Mouse (Mus musculus) 416B (cell line): ENCODE measurements around the gene Sept9.

ENCODE experiments used
- DNase-seq: peaks from one replicate; pipeline ENCODE4 v3.0.0; 2011; ENCODE audit warnings: low read depth

Sept9 gene

DNA sequence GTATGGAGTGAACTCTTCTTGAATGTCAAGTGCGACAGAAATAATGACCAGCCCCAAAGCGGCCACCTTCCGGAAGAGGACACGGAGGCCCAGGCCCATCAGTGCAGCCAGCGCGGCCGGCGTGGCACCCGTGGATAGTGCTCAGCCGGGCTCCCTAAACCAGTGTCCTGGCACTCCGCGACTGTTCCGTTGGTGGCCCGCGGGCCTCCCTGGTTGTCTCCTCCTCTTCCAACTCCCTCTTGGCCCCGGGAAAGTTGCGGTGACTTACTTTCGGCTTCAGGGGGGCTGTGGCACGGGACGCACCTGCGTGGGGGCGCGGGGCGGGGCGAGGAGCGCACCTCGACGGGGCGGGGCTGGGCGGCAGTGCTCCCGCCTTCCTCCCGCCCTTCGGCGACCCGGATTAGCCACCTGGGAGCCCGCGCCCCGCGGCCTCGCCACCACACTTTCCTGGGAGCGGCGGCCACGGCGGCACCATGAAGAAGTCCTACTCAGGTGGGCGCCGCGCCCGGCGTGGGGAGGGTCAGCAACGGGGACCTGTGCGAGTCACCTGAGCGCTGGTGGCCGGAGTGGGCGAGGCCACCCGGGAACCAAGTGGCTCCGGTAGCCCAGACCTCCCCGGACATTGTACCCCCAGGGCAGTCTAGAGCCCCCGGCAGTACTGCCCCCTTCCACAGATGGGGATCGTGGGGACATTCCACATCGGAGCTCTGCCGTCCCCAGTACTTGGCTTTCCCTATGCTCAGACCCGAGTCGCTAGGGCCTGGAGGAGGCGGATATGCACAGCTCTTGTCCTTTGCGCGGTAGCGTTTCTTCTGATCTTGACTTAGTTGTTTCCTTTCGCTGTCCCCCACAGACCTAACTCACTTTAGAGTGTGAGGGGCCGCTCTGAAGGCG is at the start of gene Sept9:
TSS of gene Sept9 (plus strand) at position 380 of the 894 bp plus-strand sequence.
- no peak for DNase-seq

DNA sequence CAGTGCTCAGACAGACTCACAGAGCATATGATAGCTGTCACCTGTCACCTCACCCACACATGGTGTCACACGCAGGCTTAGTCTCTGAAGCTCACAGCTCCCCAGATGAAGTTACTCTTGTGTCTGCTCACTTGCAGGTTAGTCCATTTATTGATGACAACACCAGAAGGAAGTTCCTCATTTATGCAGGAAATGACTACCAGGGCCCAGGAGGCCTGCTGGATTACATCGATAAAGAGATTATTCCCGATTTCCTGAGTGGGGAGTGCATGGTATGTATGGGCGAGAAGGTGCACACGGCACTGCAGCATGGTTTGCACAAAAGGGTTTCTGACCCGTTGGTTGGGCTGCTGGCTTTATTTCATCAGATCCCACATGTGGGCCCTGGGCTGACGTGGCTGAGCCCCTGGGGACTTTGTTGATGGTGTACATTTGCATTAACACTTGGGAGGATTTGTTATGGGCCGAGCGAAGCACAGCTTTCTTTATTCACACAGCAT is 48.9 kb upstream of the Sept9 start:
- peak; percentile 35 for DNase-seq

DNA sequence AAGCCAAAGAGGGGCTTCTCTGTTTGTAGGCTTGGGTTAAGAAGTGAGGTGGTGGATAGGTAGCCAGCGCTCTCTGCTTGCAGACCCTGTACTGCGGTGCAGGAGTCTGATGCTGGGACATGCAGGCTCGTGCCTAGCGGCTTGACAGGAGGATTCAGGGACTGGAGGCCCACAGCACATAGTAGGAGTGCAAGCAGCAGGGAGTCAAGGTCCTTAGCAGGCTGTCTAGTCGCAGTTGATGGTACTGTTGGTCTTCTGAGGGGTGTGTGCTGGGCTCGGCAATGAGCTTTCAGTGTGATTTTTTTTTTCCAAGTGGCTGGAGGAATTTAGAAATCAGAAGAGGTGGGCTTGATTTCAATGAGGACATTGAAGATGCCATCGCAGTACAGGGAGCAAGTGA is 48.0 kb upstream of the Sept9 start:
- DNase-seq = no peak

DNA sequence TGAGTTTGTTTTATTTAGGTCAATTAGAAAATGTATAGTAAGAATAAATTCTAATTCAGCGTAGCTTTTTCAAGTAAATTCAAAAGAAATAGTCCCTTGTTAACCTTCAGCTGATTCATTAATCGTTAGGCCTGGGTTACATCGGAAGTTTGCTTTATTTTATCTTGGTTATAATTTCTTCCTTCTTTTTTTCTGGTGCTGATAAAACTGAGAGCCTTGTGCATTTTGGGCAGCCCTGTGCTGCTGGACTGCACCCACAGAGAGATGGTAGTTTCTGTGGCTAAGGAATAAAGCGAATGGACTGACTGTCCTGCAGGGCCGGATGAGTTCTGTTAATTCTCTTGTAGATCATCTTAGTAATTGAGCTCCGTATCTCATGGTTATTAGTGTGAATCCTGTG is 46.9 kb upstream of the Sept9 start:
- no peak for DNase-seq

GRCm38 (mm10) chr11:117153553-117153952 is 45.9 kb upstream of the Sept9 start:
- no peak for DNase-seq

DNA sequence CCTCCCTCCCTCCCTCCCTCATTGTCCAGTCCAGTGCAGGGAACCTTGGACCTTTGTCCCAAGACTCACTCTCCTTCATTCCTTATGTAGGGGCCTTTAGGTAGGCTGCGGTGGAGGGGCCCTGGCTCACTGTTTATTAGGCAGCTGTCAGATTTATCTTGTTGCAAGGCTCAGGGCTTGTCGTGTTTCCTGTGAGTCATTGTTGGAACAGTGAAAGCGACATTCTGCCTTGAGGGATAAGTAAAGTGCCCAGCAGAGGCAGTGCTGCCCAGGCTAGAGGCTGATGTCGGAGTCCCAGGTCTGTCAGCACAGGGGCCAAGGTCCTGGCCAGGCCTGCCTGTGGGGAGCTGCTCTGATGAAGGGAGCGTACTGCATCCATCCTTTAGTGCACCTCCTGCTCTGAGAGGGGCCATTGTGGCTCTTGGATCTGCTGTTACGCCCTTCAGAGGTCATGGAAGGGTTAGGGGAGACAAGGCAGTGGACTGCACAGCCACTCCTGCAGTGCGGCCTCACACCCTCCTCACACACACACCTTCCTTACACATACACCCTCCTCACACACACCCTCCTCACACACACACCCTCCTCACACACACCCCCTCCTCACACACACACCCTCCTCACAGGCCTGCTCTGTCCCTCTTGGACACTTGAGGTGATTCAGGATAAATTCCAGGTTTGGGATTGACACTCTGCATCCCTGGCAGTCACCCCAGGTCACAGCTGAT is 45.2 kb upstream of the Sept9 start:
- peak; percentile 80 for DNase-seq

DNA sequence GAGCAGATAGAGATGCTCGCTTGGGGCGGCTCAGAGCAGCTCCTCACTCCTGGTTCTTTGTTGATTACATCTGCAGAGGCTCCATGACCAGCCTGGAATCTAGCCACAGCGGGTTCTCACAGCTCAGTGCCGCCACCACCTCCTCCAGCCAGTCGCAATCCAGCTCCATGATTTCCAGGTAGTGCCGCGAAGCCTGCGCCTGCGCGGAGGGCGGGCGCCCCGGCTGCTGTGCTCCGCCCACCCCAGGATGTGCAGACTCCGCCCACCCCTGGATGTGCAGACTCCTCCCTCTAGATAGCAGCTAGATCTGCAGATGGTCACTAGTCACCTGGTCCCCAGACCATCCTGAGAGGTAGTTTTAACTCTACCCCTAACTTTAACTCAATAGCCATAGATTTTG is 42.7 kb upstream of the Sept9 start:
- no peak for DNase-seq

GRCm38 (mm10) chr11:117158343-117158742 is 41.1 kb upstream of the Sept9 start:
- DNase-seq = no peak

GRCm38 (mm10) chr11:117159257-117159945 is 40.1 kb upstream of the Sept9 start:
- DNase-seq = no peak

DNA sequence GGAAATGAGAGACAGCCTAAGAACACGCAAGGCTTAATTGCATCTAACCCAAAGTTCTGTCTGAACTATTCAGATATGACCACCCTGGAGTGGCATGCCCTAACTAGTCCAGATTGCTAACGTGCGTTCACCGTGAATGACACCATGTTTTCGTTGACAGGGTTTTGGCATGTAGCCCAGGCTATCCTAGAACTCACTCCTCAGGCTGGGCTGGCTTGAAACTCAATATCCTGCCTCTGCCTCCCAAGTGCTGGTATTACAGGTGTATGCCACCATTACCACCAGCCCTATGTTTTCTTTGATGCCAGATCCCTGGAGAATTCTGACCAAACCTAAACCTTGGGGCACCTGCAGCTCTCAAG is 39.5 kb upstream of the Sept9 start:
- no peak for DNase-seq

GRCm38 (mm10) chr11:117160791-117161190 is 38.7 kb upstream of the Sept9 start:
- no peak for DNase-seq

- no peak for DNase-seq
These were observed 37.9 kb upstream of the Sept9 start for GRCm38 (mm10) chr11:117161574-117161973.

DNA sequence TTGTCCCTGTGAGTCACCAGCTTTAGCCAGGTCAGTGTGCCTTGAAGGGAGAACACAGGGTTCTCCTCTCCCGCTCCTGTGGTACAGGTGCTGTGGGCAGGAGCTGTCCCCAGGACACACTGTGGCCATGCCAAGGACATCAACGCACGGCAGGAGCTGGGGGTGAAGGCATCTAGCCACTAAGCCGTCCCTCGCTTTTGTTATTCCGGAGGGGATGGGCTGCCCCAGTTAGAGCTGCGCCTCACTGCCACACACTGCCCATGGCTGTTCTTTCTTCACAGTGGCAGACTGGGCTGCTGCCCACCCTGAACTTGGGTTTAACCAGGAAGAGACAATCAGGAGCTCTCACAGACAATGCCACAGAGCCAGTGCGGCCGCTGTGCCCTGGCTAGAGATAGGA is 36.4 kb upstream of the Sept9 start:
- DNase-seq = no peak

- DNase-seq = no peak
These were observed 35.7 kb upstream of the Sept9 start for GRCm38 (mm10) chr11:117163771-117164170.

DNA sequence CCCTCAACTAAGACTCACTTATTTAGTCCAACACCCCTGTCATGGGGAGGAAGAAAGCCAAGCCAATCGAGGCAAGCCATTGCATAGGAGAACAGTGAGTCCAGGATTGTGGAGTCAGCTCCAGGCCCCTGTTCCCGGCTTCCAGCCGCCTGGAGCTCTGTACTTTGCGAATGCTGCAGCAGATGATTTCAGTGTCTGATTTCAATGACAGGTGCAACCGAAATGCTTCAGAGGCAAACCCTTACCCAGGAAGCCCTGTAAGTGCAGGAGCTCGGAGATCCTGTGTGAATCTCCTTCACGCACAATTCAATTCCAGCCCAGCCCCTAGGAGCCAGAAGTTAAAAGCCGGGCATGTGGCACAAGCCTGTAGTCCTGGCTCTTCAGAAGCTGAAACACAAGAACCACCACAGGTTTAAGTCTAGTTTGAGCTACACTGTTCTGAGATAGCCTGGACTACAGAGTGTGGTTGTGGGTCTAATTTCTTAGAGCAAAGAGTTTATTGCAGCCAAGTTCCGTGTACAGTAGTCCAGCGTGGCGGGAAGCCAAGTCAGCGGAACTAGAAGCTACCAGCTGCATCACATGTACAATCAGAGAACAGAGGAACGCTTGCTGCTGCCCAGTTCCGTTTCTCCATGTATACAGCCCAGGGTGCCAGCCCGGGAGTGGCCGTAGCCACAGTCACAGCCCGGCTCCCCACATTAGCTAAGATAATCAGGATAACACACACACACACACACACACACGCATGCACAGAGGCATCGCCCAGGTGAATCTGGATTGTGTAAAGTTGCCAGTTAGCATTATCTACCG is 31.0 kb upstream of the Sept9 start:
- DNase-seq = no peak

DNA sequence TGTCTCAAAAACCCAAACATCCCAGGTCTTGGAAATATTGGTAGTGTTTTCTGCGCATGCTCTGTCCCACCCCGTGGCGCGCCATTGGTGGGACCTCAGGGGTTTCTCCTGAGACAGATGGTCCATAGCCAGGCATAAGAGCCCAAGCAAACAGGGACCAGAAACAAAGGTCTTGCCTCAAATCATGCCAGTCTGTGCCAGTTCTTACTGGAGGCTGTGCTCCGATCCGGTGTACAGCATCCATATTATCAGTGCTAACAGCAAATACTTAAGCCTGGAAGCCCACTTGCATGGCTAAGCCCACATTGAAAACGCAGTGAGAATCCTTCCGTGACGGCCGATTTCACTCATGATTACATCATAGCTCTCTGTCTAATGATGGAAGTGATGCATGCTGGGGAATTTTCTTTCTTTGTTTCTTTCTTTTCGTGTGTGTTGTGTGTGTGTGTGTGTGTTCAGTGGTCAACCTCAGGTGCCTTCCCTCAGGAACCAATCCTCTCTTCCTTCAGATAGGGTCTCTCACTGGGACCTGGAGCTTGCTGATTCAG is 30.3 kb upstream of the Sept9 start:
- no peak for DNase-seq

- DNase-seq = no peak
These were observed 29.5 kb upstream of the Sept9 start for GRCm38 (mm10) chr11:117169801-117170565.

- DNase-seq = no peak
These were observed 25.2 kb upstream of the Sept9 start for GRCm38 (mm10) chr11:117174098-117174892.

- DNase-seq = no peak
These were observed 24.5 kb upstream of the Sept9 start for GRCm38 (mm10) chr11:117174924-117175323.

DNA sequence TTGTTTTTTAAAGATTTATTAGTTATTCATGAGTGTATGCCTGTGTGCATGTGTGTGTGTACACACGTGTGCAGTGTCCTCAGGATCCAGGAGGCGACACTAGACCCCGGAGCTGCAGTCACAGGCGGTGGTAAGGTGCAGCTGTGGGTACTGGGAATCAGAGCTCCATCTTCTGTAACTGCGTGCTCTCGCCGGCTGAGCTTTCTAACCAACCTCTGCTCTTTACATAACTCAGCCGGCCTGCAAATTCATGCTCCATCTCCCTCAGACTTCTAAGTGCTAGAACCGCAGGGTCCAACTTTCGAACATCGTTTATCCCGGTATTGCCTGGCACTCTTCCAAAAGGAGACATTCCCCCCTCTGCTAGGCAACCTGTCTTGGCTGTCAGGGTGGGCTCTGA is 24.0 kb upstream of the Sept9 start:
- DNase-seq = no peak
